Comparison of ENCODE assay signal across 19 mouse cellular contexts in genomic region chr14:78525059-78525458, GRCm38 (mm10). TPM values are rescaled to one million over a fixed set of nuclear protein-coding genes. Genes with fewer than 3 reads are reported as not detected.
A peak's percentile ranks its signal among the peaks of the same experiment; 100 is the strongest.
DNase-seq lines count a peak whose midpoint lies in the region; ATAC-seq and TF ChIP-seq lines count a peak whose summit lies in the region.
"Had no signal": no experiment of that assay in that cellular context is flagged by ENCODE, and none has a peak within 500 bp of the region (broad histone marks: within the 10 kb centered on the region; RNA-seq: fewer than 3 reads in every experiment).

No protein-coding gene starts in this region.

- peaks cover 45% of the 10 kb centered on the region for H3K4me1 ChIP-seq in heart, embryonic 15.5 days (replicated peaks)
- H3K4me1 ChIP-seq in heart, embryonic 12.5 days (replicated peaks): peaks cover 46% of the 10 kb centered on the region
- H3K4me1 ChIP-seq in lung, postnatal 0 days (ENCODE audit: insufficient read depth, low read depth, low read length): peaks cover 22% of the 10 kb centered on the region; the same call in 1 of the 2 replicates
- peaks cover 0 to 40% of the 10 kb centered on the region in 2 experiments; a peak in 2 of 4 replicates for H3K4me1 ChIP-seq in CH12.LX (ENCODE audit: control insufficient read depth in 1 of 2, insufficient read depth in 2 of 2)
- H3K4me1 ChIP-seq in intestine, postnatal 0 days (replicated peaks; ENCODE audit: control insufficient read depth, insufficient read depth, low read length): peaks cover 23% of the 10 kb centered on the region
- no peaks in the 10 kb centered on the region; the same call in 1 of the 2 replicates for H3K4me1 ChIP-seq in hindbrain, embryonic 16.5 days (ENCODE audit: control insufficient read depth, insufficient read depth, low read depth, low read length)
- H3K4me1 ChIP-seq: hindbrain, embryonic 12.5 days had no signal

- no peaks in the 10 kb centered on the region; the same call in 1 of the 2 replicates for H3K79me2 ChIP-seq in CH12.LX (replicated peaks; ENCODE audit: control insufficient read depth, extremely low read depth, insufficient read depth, poor library complexity, severe bottlenecking)

- H3K27ac ChIP-seq in heart, embryonic 15.5 days: peak overlapping the region; percentile 15; the same call in 1 of the 2 replicates
- no peak overlapping the region for H3K27ac ChIP-seq in heart, embryonic 12.5 days (ENCODE audit: poor library complexity, severe bottlenecking)
- no peak overlapping the region for H3K27ac ChIP-seq in lung, postnatal 0 days (ENCODE audit: low read length)
- H3K27ac ChIP-seq in CH12.LX (ENCODE audit: insufficient read depth, low read depth): no peak overlapping the region
- no peak overlapping the region; the same call in 1 of the 2 replicates for H3K27ac ChIP-seq in intestine, postnatal 0 days (ENCODE audit: low read depth, low read length)
- H3K27ac ChIP-seq in hindbrain, embryonic 16.5 days (ENCODE audit: low read depth, low read length): no peak overlapping the region
- H3K27ac ChIP-seq: embryonic facial prominence, embryonic 12.5 days; hindbrain, embryonic 12.5 days had no signal

- TF ChIP-seq CTCF in lung, postnatal 0 days (IDR thresholded peaks at IDR 0.05): peak; percentile 28
- TF ChIP-seq CTCF in CH12.LX (conservative IDR thresholded peaks at IDR 0.05 in 1 of 2, IDR thresholded peaks at IDR 0.05 in 1 of 2; ENCODE audit: low read depth in 2 of 2, low read length in 2 of 2): peak in 1 of 2 experiments; percentile 35; a peak in 2 of 4 replicates
- peak; percentile 34 for TF ChIP-seq CTCF in intestine, postnatal 0 days (IDR thresholded peaks at IDR 0.05; ENCODE audit: low read depth)

- H3K36me3 ChIP-seq in heart, embryonic 15.5 days: no peaks in the 10 kb centered on the region; the same call in 1 of the 2 replicates
- peaks cover 9% of the 10 kb centered on the region for H3K36me3 ChIP-seq in heart, embryonic 12.5 days
- H3K36me3 ChIP-seq in lung, postnatal 0 days (ENCODE audit: insufficient read depth, low read length): no peaks in the 10 kb centered on the region
- H3K36me3 ChIP-seq in CH12.LX (replicated peaks in 1 of 2; ENCODE audit: control insufficient read depth in 1 of 2, insufficient read depth in 1 of 2, low read length in 1 of 2): peaks cover 0 to 9% of the 10 kb centered on the region in 2 experiments
- H3K36me3 ChIP-seq in intestine, postnatal 0 days (ENCODE audit: control insufficient read depth, insufficient read depth): no peaks in the 10 kb centered on the region
- peaks cover 6% of the 10 kb centered on the region for H3K36me3 ChIP-seq in hindbrain, embryonic 16.5 days (ENCODE audit: control insufficient read depth, insufficient read depth, low read length)

- WGBS in heart, embryonic 15.5 days: 91% methylated on average over 2 of the region's 2 CpGs
- WGBS in heart, embryonic 12.5 days: 80% methylated on average over 2 of the region's 2 CpGs
- 94% methylated on average over 2 of the region's 2 CpGs for WGBS in lung, postnatal 0 days
- WGBS in intestine, postnatal 0 days: 77% methylated on average over 2 of the region's 2 CpGs
- WGBS in hindbrain, embryonic 16.5 days: 92% methylated on average over 2 of the region's 2 CpGs

- H3K9ac ChIP-seq in heart, embryonic 15.5 days: no peak overlapping the region
- no peak overlapping the region for H3K9ac ChIP-seq in heart, embryonic 12.5 days
- no peak overlapping the region for H3K9ac ChIP-seq in lung, postnatal 0 days (replicated peaks; ENCODE audit: low read depth)
- H3K9ac ChIP-seq in CH12.LX (ENCODE audit: insufficient read depth, low read depth): no peak overlapping the region
- no peak overlapping the region for H3K9ac ChIP-seq in intestine, postnatal 0 days (ENCODE audit: low read depth, low read length)
- no peak overlapping the region for H3K9ac ChIP-seq in hindbrain, embryonic 16.5 days (ENCODE audit: low read depth, low read length)
- H3K9ac ChIP-seq: embryonic facial prominence, embryonic 12.5 days; hindbrain, embryonic 12.5 days had no signal

- in situ Hi-C loops in CH12.LX (cut with MboI; ENCODE audit: low pct_ligation_motif_present, low pct_unique_long_range_greater_than_20kb, low sequenced_read_pairs): no loop called here

- TF ChIP-seq RAD21 in CH12.LX (IDR thresholded peaks at IDR 0.05; ENCODE audit: low read depth, low read length): no peak; the same call in 1 of the 2 replicates

- no peak overlapping the region for H3K4me3 ChIP-seq in heart, embryonic 15.5 days
- H3K4me3 ChIP-seq in heart, embryonic 12.5 days: no peak overlapping the region
- no peak overlapping the region for H3K4me3 ChIP-seq in lung, postnatal 0 days (ENCODE audit: low read depth, low read length)
- H3K4me3 ChIP-seq in CH12.LX (replicated peaks in 1 of 3; ENCODE audit: low read depth in 2 of 3, low read length in 2 of 3, poor library complexity in 1 of 3): no peak overlapping the region
- H3K4me3 ChIP-seq in intestine, postnatal 0 days (ENCODE audit: low read depth, low read length): no peak overlapping the region
- no peak overlapping the region for H3K4me3 ChIP-seq in hindbrain, embryonic 16.5 days (ENCODE audit: low read length)
- H3K4me3 ChIP-seq: embryonic facial prominence, embryonic 12.5 days; heart, embryonic 13.5 days; hindbrain, embryonic 12.5 days had no signal

- no peak overlapping the region for H3K4me2 ChIP-seq in heart, embryonic 15.5 days
- H3K4me2 ChIP-seq in heart, embryonic 12.5 days: no peak overlapping the region
- no peak overlapping the region for H3K4me2 ChIP-seq in lung, postnatal 0 days (replicated peaks; ENCODE audit: low read depth, low read length)
- no peak overlapping the region for H3K4me2 ChIP-seq in CH12.LX (ENCODE audit: insufficient read depth, low read depth, poor library complexity, severe bottlenecking)
- no peak overlapping the region for H3K4me2 ChIP-seq in intestine, postnatal 0 days (replicated peaks; ENCODE audit: low read depth)
- H3K4me2 ChIP-seq in hindbrain, embryonic 16.5 days (ENCODE audit: low read length): no peak overlapping the region
- H3K4me2 ChIP-seq: embryonic facial prominence, embryonic 12.5 days; hindbrain, embryonic 12.5 days had no signal

- no peak for DNase-seq in lung, postnatal 0 days (ENCODE audit: low spot score)
- no peak for DNase-seq in lung, postnatal 10 days
- no peak for DNase-seq in CH12.LX (ENCODE audit: extremely low read depth)
- no peak for DNase-seq in cerebellum, adult 9-10 months
- DNase-seq: adrenal gland, adult 2 months; B cell, adult 2 months; cerebellum, adult 11-12 months; kidney, adult 9 months; layer of hippocampus, adult 9-11 months; lung, adult 2 months; lung, postnatal 36 days had no signal

- no peaks in the 10 kb centered on the region for H3K9me3 ChIP-seq in heart, embryonic 15.5 days (replicated peaks)
- no peaks in the 10 kb centered on the region for H3K9me3 ChIP-seq in heart, embryonic 12.5 days (replicated peaks)
- no peaks in the 10 kb centered on the region for H3K9me3 ChIP-seq in lung, postnatal 0 days (ENCODE audit: low read length)
- H3K9me3 ChIP-seq in CH12.LX (replicated peaks; ENCODE audit: low read length): no peaks in the 10 kb centered on the region
- H3K9me3 ChIP-seq in intestine, postnatal 0 days (ENCODE audit: control insufficient read depth): no peaks in the 10 kb centered on the region
- no peaks in the 10 kb centered on the region for H3K9me3 ChIP-seq in hindbrain, embryonic 16.5 days (ENCODE audit: control insufficient read depth, low read length)
- H3K9me3 ChIP-seq: embryonic facial prominence, embryonic 12.5 days; heart, embryonic 13.5 days; hindbrain, embryonic 12.5 days had no signal

- no peak for TF ChIP-seq POLR2A in CH12.LX (IDR thresholded peaks at IDR 0.05; ENCODE audit: low read depth, low read length)

- dilution Hi-C loops in CH12.LX (cut with MboI; ENCODE audit: extremely low pct_ligation_motif_present, extremely low pct_unique_long_range_greater_than_20kb, low sequenced_read_pairs): no loop called here

- TF ChIP-seq EP300 in lung, postnatal 0 days (IDR thresholded peaks at IDR 0.05): no peak
- no peak for TF ChIP-seq EP300 in CH12.LX (IDR thresholded peaks at IDR 0.05; ENCODE audit: low read length)

- H3K27me3 ChIP-seq in heart, embryonic 15.5 days: no peaks in the 10 kb centered on the region
- H3K27me3 ChIP-seq in heart, embryonic 12.5 days (replicated peaks): no peaks in the 10 kb centered on the region
- H3K27me3 ChIP-seq in lung, postnatal 0 days (replicated peaks; ENCODE audit: insufficient read depth, low read length): no peaks in the 10 kb centered on the region
- H3K27me3 ChIP-seq in CH12.LX (replicated peaks): no peaks in the 10 kb centered on the region
- H3K27me3 ChIP-seq in intestine, postnatal 0 days (replicated peaks; ENCODE audit: control insufficient read depth, insufficient read depth, low read length): no peaks in the 10 kb centered on the region
- no peaks in the 10 kb centered on the region for H3K27me3 ChIP-seq in hindbrain, embryonic 16.5 days (replicated peaks; ENCODE audit: control insufficient read depth, insufficient read depth, low read length)
- H3K27me3 ChIP-seq: embryonic facial prominence, embryonic 12.5 days; heart, embryonic 13.5 days; hindbrain, embryonic 12.5 days had no signal

- ATAC-seq in heart, embryonic 15.5 days (replicated peaks; ENCODE audit: insufficient number of reproducible peaks, insufficient read depth, low FRiP score, low read depth): no peak
- ATAC-seq in heart, embryonic 12.5 days (ENCODE audit: insufficient number of reproducible peaks, low FRiP score): no peak
- no peak for ATAC-seq in lung, postnatal 0 days
- no peak for ATAC-seq in intestine, postnatal 0 days
- no peak for ATAC-seq in hindbrain, embryonic 16.5 days
- ATAC-seq: inflammation-experienced regulatory T-cells, adult 6 months had no signal

TF ChIP-seq in CH12.LX, 34 proteins besides CTCF, POLR2A, EP300 and RAD21 (continues in another document):
- TF ChIP-seq NELFE (IDR thresholded peaks at IDR 0.05; ENCODE audit: low read depth, low read length) (no peak), JUN (IDR thresholded peaks at IDR 0.05; ENCODE audit: insufficient read depth, low read depth, low read length) (no peak), UBTF (IDR thresholded peaks at IDR 0.05; ENCODE audit: low read depth, low read length) (no peak), CHD1 (IDR thresholded peaks at IDR 0.05; ENCODE audit: low read depth, low read length) (no peak), GABPA (IDR thresholded peaks at IDR 0.05; ENCODE audit: insufficient replicate concordance, low read depth, low read length) (no peak), MXI1 (IDR thresholded peaks at IDR 0.05; ENCODE audit: low read depth, low read length) (no peak)

RNA-seq across cellular contexts. Expression of gene Akap11, which starts 11.5 kb away (rescaled TPM):
- polyA plus RNA-seq in heart, embryonic 15.5 days (2015; fragmentation: Nextera tagmentation; extraction: Ambion mirVana): 13.4 and 13.8 TPM in 2 replicates
- 20.0 and 20.7 TPM in 2 replicates for polyA plus RNA-seq in heart, embryonic 12.5 days (2016; fragmentation: Nextera tagmentation; extraction: Ambion mirVana)
- polyA plus RNA-seq in lung, postnatal 0 days (2015; fragmentation: Nextera tagmentation; extraction: Ambion mirVana): 9.4 and 12.2 TPM in 2 replicates
- total RNA-seq in CH12.LX (2012; rRNA removed) (10.9 and 11.7 TPM in 2 replicates), CH12.LX (2014; rRNA removed) (17.5 and 20.1 TPM in 2 replicates)
- 12.0 and 14.3 TPM in 2 replicates for polyA plus RNA-seq in CH12.LX (2012; ENCODE audit: insufficient read length, low read depth)
- 7.1 and 8.5 TPM in 2 replicates for polyA plus RNA-seq in intestine, postnatal 0 days (2015; fragmentation: Nextera tagmentation; extraction: Ambion mirVana)
- 32.1 and 33.8 TPM in 2 replicates for polyA plus RNA-seq in hindbrain, embryonic 16.5 days (2015; fragmentation: Nextera tagmentation; extraction: Ambion mirVana)
